Mouse (Mus musculus) megakaryocyte progenitor cell, adult 5-6 weeks (primary cell): ENCODE results near the gene Anapc1. TPM values are rescaled to one million over a fixed set of nuclear protein-coding genes. Genes with fewer than 3 reads are reported as not detected.
"Not testable (repeated sequence)": the region's sequence is repeated elsewhere in the genome, so short reads cannot be mapped to it uniquely, and the experiment has no call there.

Experiments
- ATAC-seq: replicated peaks from 2 replicates; pipeline ENCODE4 v1.8.0; 2016; ENCODE audit warnings: mild to moderate bottlenecking, moderate TSS enrichment, inconsistent platforms; ENCODE audit not compliant: poor library complexity
- total RNA-seq, 2 experiments: library from RNA; stranded (forward) in 1 of 2; stranded (reverse) in 1 of 2; fragments of 157-497, 149-512 nt in 1 of 2; fragments of 200-1000 nt in 1 of 2; gene quantifications; 2 replicates each; pipeline versions ENCODE4 v1.2.3 to v1.2.4; 2015 to 2017

Gene Anapc1
- total RNA-seq, 2 experiments from 2014 or later, result 99.2 to 121 TPM

- no peak for ATAC-seq
Observed at GRCm38 (mm10) chr2:128697566-128697965, 10.4 kb upstream of the Anapc1 start.

- no peak for ATAC-seq
Observed at GRCm38 (mm10) chr2:128697047-128697446, 9.9 kb upstream of the Anapc1 start.

DNA sequence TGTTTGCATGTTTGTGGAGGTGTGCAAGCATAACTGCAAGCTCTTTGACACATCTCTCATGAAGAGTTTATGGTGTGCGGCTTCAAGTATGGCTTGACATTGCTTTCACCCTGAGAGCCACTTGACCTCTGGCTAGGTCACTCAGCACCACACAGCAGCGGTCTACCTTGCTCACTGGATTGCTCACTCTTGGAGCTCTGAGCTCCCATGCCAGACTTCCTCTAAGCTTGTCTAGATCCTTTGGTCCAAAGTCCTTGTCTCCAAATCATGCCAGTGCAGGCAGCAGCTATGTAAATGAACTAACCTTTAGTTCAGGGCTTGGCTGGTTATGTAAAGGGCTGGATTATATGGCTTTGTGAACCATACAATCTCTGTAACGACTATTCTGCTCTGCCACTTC, 9.2 kb upstream of the Anapc1 start:
- ATAC-seq, result no peak

DNA sequence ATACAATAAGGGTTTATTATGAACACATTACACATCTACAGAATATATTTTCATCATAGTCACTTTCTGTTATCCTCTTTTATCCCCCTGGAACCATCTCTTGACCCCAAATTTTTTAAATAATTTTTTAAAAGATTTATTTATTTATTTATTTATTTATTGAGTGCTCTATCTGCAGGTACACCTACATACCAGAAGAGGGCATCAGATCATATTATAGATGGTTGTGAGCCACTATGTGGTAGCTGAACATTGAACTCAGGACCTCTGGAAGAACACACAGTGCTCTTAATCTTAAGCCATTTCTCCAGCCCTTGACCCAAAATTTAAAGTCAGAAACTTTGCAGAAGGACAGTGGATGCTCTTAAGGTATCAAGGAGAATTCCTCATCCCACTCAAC, 7.4 kb upstream of the Anapc1 start:
- no peak for ATAC-seq

- ATAC-seq, result not testable (repeated sequence)
Observed at GRCm38 (mm10) chr2:128693828-128694227, 6.6 kb upstream of the Anapc1 start.

GRCm38 (mm10) chr2:128693236-128693635, 6.0 kb upstream of the Anapc1 start:
- ATAC-seq, result no peak

- ATAC-seq, result no peak
Observed at GRCm38 (mm10) chr2:128692771-128693170, 5.6 kb upstream of the Anapc1 start.

- no peak for ATAC-seq
Observed at GRCm38 (mm10) chr2:128692336-128692735, 5.1 kb upstream of the Anapc1 start.

- ATAC-seq, result peak; percentile 33
Observed at GRCm38 (mm10) chr2:128687558-128688120, 448 bp upstream of the Anapc1 start.

DNA sequence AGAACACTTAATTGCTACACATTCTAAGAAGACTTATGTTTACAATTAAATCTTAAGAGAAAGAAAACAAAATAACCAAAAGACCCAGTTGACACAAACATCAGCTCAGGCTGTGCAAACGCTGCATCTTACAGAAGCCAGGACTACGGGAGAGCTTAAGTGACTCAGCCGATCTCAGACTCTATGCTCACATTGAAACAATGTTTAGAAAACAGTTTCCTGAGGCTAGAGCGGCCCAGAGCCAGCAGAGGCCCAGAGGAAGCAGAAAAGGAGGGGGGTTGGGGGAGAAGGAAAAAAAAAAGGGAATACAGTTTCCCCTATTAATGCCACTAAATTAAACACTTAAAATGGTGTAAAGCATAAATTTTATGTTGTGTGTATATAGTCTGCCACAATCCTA, 6.5 kb downstream of the Anapc1 start:
- ATAC-seq, result no peak

- no peak for ATAC-seq
Observed at GRCm38 (mm10) chr2:128620578-128620977, 66.6 kb downstream of the Anapc1 start.

GRCm38 (mm10) chr2:128615366-128615765, 71.8 kb downstream of the Anapc1 start:
- no peak for ATAC-seq

GRCm38 (mm10) chr2:128613365-128613764, 73.8 kb downstream of the Anapc1 start:
- no peak for ATAC-seq

- no peak for ATAC-seq
Observed at GRCm38 (mm10) chr2:128612275-128612674, 74.9 kb downstream of the Anapc1 start.

DNA sequence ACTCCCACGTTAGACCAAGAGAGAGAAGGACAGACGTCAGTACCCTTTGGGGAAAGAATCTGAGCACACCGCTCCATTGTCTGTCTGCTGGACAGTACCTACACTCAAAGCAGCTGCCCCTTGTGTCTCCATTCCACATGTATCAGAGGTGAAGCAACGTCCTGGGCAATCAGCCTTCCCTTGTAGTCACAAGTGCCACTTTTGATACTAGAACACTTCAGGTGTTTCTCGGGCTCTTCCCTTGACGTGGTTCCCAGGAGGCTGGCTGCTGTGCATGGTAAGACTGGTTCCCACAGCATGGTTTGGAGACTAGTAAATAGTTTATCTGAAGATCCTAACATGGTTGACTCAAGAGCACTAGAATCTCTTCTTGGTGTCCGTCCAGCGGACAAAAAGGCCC, 76.0 kb downstream of the Anapc1 start:
- no peak for ATAC-seq

DNA sequence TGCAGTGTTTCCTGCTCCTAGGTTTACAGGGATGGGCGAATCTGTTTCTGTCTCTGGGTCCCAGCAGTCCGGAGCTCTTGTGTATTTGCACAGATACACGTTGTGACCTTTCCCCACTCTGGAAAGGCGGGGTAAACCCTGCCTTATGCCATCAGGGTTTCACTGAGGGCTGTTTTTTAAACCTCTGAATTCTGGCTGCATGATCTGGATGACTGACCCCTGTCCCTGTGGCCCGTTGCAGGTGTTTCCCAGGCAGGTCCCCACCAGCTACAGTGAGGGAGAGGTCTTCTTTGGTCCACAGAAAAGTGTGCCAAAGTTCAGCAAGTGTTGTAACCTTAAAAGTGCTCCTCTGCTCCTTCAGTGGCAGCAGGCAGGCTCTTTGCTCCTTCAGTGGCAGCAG, 77.9 kb downstream of the Anapc1 start:
- no peak for ATAC-seq

DNA sequence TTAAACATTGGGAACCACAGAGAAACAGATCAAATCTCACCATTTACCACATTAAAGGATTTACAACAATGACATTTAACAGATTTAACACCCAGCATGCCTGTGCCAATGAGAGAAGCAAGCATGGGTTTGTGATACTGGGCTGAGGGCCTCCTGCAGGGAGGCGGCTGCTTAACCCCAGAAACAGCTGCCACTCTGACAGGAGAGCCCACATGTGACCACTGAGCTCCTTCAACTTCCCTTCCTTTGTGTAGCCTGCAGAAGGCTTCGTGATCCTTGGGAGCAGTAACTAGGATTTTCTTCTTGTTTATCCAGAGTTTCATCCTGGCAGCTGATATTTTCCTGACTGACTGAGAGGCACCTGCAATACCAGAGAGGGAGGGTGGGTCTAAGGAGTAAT, 85.7 kb downstream of the Anapc1 start:
- ATAC-seq, result no peak

DNA sequence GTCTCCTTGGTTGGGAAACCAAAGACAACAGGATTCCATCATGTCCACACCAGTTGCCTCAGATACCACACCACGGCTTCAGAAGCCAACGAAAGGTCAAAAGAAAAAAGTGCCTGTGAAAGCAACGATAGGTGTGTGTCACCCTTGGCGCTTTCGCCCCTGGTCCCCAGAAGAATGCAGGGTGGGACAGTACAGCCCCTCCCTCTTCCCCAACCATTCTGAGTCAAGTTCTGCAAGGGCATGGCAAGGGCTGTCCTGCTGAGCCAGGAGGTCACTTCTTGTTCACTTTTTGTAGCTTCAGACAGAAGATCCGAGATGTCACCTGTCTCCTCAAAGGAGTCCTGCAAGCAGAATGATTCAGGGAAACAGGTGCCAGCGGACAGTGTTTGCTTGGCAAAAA, 94.9 kb downstream of the Anapc1 start:
- ATAC-seq, result no peak

DNA sequence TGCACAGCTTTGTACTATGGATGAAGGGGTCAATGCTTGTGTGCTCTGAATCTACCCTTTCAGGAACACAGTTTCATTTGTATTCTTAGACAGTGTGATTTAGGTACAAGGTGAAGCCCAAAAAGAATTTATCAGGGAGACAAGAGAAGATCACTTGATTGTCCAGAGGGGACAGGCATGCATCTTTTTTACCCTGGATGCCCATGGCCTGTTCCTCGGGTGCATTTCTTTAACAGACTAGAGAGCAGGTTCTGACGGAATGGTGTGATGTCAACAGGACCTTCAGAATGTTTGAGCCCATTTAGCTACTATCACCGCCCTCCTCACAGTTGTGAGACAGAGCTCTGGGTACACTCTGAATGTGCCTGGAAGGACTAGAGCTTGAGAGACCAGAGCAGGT, 96.3 kb downstream of the Anapc1 start, which contains the start of gene Spdye4c:
Spdye4c (plus strand) TSS at position 301 of the 400 bp plus-strand sequence.
- ATAC-seq, result no peak

DNA sequence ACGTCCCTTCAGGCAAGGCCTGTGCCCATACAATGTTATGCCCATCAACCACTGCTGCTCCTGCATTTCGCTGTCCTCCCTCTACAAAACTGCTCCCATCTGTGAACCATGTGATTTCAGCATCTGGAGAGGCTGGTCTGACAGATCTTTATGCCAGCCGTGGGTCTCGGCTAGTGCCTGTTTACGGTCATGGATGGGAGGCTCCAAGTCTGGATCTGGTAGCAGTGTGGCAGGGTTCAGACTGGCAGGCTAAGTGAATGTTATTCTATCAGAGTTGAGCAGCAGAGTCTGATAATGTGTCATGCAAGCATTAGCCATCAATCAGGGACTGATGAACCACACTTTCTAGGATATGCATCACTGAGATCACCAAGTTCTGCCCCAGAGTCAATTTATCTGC, 104.3 kb downstream of the Anapc1 start:
- no peak for ATAC-seq

DNA sequence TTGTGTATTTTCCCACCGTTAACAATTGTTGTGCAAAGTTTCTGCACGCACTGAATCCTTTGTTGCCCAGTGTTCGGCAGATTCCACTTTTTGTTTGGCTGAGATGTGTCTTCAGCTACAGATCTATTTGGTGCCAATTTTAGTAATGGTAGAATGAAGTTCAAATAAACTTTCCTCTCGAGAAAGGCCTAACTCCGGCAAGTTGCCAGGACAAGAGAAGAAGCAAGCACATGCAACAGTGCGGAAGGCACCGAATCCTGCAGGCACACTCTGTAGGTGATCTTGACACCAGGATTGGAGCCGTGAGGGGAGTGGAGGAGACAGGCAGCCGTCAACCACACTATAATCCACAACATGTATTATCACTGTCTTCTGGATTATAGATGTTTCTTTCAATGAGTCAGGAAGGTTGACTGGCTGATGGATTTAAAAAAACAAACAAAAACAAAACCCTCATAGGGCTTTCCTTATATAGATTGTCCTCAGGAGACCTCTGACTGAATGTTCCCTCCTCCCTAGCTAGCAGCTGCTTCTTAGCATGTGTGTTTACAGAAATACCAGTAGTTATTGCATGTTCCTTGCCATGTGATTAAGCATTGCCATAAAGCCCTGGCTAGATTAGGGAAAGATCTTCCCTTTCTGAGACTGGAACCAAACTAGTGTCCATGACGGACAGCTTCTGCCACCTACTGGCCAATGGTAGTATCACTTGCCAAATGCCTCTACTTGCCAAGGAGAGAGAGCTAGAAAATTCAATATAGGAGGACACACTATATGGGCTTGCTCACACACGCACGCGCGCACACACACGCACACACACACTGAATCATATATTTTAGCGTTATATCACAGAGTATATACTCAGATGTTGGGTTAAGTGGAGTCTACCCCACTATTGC, 114.2 kb downstream of the Anapc1 start:
- ATAC-seq, result peak; percentile 96

DNA sequence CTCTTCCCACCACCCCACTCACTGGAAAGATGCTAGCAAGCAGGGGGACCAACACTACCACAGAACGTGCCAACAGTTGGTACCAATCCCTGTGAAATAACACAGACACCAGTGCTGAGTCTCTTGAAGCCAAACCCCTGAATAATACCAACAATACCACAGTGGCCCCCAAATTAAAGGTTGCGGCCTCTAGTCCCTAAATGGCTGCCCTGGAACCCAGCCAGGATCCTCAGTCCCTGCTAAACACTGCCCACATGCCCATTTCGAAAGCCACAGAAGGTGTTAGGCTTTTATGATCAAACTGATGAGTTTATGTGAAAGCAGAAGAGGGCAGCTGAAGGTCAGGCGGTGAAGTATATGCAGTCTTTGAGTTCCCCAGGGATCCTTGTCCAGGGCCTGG, 116.2 kb downstream of the Anapc1 start:
- no peak for ATAC-seq
